Mouse (Mus musculus) c-Kit-positive CD71-negative TER-119-negative erythroid progenitor cells, embryonic 14.5 days (primary cell): ENCODE data around the gene Kcnip1.

Source experiments
- DNase-seq: peaks from one replicate; pipeline ENCODE4 v3.0.0-alpha.2; 2013; ENCODE audit warnings: low read depth

Kcnip1 gene

DNA sequence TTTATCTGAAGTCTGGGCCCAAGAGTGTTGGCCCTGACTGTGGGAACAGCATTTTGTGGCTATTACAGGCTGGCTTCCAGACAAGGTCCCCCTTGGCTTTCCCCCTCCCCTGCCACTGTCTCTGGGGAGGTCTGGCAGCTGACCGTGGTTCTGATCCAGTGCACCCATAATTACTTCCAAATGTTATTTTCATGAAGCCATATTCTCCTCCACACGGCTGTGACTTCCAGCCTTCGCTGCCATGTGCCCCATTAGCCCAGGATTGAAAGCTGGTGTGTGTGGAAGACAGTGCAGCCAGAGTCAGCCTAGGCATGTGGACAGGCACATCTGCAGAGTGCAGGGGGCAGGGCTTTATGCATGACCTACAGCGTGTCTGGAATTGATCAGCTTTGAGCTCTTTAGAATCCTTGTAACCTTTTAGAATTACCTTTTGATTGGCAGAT, 240.5 kb downstream of the Kcnip1 start:
- DNase-seq, result no peak

DNA sequence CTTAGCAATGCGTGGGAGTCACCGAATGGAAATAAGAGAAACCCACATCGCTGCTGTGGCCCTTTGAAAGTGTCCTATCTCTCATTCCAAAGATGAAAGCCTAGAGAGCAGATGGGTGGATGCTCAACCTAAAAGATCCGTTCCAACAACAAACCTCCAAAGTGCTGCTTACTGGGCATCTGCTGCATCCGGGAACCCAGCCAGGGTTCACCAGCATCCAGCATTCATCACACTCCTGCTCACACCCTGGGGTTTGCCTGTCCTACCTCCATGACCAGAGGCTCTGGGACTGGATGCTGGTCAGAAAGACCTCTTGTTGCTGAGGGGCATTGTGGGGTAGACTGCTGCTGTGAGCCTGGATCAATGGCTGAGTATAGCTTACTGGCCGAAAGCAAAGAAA, 241.4 kb downstream of the Kcnip1 start:
- no peak for DNase-seq

- DNase-seq, result no peak
These were observed 243.0 kb downstream of the Kcnip1 start for GRCm38 (mm10) chr11:33749979-33750378.

DNA sequence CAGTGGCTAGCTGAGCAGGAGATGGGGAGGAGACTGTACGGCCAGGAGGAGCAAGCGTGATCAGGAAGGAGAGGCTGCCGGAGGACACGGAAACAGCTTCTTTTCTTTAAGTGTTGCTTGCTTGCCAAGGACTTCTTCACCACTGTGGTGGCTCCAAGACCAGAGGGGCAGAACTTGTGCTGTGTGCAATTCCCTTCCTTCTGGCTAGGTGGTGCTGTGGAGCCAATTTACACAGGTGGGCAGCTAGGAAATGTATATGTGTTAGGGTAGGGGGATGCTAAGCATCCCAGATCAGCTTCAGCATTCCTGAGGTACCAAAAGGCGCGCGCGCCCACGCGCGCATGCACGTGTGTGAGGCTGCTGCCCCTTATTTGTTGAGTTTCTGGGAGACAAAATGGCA, 243.5 kb downstream of the Kcnip1 start:
- no peak for DNase-seq

DNA sequence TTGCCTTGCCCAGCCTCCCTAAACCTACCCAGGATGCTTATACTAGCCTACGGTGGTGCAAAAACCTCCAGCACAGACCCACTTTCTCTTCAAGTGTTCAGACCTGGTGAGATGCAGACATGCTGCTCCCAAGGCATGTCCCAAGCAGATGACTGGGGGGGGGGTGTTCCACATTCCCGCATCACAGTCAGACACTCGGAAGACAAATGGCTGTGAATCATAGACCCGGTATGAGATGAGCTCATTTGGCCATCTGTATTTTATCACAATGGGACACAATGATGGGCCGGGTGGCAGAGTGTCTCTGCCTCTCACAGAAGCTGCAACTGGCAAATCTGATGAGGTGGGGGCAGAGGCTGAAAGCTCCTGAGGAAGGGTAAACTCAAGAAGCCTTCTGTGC, 244.2 kb downstream of the Kcnip1 start:
- no peak for DNase-seq

- DNase-seq, result no peak
These were observed 245.5 kb downstream of the Kcnip1 start for GRCm38 (mm10) chr11:33747402-33747955.

- DNase-seq, result no peak
These were observed 246.6 kb downstream of the Kcnip1 start for GRCm38 (mm10) chr11:33746402-33746801.

DNA sequence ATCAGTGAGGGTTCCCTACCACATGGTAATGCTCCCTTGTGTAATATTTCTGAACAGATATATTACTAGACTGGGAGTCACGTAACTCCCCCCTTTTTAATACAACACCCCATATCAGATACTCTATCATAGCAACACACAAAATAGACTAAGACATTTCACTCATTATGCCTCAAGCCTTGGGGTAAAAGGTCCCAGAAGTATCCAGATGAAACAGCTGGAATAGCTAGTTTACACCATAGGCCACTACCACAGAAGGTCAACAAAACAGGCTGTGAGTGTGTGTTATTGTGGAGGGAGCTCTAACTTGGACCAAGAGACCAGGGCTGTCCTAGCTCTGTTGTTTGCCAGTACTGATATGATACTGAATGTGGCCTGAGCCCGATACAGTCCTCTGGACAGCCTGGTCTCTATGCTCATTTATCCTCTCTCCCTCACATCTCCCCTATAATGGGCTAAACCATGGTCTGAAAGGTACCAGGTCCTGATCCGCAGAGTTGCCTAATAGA, 247.1 kb downstream of the Kcnip1 start:
- DNase-seq, result no peak

DNA sequence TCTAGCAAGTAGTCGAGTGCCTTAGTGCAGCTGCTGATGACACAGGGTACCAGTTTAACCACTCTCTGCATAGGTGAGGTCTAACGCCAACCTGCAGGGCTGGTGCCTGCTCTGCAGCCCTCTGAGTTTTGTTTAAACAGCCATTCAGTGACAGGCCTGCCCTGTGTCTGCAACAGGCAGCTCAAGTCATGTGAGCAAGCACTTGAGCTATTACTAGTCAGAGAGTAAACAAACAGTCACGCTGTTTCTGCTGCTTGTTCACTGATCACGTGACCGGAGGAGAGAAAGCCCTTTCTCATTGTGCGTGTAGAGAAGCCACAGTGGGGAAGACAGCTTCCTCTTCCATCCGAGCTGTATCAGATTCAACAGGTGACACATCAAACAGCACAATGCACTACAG, 248.5 kb downstream of the Kcnip1 start:
- no peak for DNase-seq

DNA sequence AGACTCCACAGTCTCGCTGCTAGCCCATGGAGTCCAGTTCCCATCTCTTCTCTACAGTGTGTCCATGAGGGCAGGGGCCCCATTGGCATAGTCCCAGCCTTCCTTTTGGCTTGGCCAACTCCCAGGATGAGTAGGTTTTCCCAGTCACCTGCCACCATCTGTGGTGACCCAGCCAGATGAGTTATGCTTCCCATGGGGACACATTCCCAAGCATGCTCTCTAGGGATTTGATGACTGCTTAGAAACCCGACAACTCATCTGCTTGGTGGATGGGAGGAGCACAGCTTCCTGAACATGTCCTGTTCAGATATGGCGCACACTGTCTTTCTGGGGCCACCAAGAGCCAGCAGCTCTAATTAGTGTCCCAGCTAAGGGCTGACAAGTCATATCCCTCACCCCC, 252.8 kb downstream of the Kcnip1 start:
- no peak for DNase-seq

- no peak for DNase-seq
These were observed 256.5 kb downstream of the Kcnip1 start for GRCm38 (mm10) chr11:33736426-33736825.

GRCm38 (mm10) chr11:33733269-33733668, 259.7 kb downstream of the Kcnip1 start:
- peak; percentile 17 for DNase-seq

- no peak for DNase-seq
These were observed 260.6 kb downstream of the Kcnip1 start for GRCm38 (mm10) chr11:33732358-33732757.

- DNase-seq, result peak; percentile 20
These were observed 271.7 kb downstream of the Kcnip1 start for GRCm38 (mm10) chr11:33721297-33721696.

DNA sequence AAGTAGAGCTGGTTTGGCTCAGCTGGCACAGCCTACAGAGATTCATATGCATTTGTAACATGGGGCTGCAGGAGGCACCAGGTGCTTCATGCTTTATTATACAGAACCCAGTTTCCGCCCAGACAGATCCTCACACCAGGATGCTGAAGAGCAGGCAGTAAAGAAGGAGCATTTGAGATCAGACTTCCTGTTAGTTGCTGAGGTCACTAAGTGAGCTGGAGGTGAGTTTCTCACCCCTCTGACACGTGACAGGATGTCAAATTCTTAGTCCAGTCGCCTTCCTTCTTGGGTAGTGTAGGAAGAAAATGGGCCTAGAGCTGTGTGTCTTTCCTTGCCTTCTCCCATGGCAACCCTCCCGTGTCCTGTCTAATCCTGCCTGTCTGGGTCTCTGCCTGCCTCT, 286.2 kb downstream of the Kcnip1 start:
- DNase-seq, result no peak

DNA sequence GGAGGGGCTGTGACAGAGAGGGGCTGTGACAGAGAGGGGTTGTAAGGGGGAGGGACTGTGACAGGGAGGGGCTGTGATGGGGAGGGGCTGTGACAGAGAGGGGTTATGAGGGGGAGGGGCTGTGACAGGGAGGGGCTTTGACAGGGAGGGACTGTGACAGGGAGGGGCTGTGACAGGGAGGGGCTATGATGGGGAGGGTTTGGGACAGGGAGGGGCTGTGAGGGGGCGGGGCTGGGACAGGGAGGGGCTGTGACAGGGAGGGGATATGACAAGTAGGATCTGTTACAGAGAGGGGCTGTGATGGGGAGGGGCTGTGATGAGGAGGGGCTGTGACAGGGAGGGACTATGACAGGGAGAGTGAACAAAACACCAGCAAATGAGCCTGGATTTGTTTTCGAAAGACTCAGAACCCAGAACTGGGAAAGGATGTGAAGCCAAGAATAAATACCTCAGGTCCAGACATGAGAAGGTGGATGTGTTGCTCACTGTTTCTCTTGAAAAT, 290.9 kb downstream of the Kcnip1 start:
- DNase-seq, result no peak

DNA sequence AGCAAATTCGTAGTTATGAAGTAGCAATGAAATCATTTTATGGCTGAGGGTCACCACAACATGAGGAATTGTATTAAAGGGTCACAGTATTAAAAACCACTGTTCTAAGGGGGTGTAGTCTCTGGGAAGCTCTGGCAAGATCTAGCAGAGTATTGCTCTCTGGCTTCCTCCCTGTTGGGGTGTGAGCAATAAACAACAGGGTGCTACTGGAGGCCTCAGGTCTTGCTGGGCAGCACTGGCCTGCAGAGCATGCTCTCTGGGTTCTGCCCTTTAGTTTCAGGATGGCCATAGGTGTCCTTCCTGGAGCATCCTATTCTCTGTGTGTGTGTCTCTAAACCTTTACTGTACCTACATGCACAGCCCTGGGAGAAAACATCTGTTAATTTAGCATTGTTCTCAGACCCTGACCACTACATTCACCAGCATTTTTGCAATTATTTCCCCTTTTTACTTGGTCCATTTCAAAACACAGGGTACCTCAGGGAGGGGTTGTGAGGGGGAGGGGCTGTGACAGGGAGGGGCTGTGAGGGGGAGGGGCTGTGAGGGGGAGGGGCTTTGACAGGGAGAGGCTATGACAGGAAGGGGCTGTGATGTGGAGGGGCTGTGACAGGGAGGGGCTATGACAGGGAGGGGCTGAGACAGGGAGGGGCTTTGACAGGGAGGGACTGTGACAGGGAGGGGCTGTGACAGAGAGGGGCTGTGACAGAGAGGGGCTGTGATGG, 291.6 kb downstream of the Kcnip1 start:
- DNase-seq, result no peak

DNA sequence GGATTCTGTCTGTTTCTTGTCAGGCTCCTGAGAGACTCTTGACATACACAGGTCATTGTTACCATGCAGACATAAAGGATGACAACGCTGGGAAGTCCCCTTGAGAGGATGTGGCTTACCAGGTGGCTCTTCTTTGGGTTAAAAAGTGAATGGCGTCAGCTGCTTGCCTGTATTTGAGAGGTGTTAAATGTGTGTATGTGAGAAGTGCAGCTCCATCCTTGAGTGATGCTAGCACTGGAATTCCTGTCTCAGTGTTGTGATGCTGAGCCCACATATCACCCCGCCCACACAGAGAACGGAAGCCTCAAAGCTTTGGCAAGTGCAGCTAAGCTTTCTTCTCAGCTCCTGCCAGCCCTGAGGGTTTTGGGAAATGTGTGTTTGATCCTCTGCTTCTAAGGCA, 292.2 kb downstream of the Kcnip1 start:
- no peak for DNase-seq

GRCm38 (mm10) chr11:33690181-33690580, 302.8 kb downstream of the Kcnip1 start:
- no peak for DNase-seq

DNA sequence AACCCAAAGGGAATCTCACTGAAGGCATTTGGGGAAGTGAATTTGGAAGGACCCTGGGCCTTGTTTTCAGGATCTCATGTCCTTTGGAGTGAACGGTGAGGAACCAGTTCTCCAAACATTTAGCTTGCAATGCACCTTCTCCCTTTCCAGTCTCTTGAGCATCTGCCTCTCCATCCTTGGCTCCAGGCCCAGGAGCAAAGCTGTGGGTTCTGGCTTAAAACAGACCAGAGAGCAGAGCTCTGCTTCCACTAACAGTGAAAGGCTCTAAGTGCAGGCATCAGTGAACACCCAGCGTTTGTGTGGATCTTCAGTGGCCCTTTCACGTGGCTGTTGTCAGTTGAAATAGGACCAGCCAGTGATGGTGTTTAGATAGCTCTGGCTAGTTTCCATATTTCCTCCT, 307.0 kb downstream of the Kcnip1 start:
- no peak for DNase-seq

DNA sequence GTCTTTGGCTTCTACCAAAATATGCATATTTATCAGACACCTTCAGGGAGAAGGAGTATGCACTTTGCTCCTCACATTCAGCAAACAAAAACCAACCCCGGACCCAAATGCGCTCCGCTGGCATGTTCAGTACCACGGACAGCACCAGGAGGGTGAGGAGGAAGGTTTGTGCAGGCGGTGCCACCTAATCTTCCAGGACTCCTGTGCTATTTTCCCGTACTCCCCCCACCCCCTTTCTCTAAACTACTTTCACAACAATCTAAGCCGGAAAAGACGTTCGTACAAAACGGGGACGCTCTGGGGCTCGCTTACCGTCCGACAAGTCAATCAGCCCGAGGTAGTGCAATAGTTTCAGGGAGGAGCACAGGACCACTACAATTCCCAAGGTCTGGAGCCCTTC, 312.8 kb downstream of the Kcnip1 start:
- DNase-seq, result peak; percentile 44

DNA sequence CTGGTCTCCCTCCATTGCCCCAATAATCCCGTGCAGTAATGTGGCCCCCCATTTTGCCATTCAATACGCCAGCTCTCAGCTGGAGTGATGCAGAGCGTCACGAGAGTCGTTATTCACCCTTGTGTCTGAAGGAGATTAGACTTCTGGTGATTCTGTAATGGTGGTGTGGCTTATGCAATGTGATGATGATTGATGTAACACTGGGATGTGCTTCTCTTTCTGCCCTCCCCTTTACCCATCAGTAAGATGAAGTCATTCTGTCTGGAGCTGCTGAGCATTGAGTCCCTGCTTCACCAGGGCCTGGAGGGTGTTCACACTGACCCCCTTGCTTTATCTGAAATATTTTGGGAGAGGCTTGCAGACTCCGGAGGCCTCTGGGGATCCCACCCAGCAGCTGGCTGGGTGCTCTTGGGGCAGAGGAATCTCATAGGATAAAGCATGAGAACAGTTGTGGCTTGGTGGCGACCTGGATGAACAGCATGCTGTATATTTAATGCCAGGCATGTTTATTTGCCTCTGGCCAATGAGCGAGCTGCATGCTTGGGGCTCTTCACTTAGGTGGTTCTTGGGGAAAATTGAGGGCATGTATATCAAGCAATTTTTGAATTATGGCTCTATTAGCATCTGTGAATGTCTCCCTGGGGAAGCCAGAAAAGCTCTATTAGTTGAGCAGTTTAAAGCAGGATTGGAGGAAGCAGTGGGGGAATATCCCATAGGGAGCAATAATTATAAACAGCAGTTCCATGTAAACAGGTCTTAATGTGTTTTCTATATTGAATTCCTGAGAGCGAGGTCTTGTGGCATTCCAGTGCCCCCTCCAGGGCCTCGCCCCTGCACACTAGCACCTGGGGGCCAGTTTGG, 322.6 kb downstream of the Kcnip1 start:
- DNase-seq, result no peak

DNA sequence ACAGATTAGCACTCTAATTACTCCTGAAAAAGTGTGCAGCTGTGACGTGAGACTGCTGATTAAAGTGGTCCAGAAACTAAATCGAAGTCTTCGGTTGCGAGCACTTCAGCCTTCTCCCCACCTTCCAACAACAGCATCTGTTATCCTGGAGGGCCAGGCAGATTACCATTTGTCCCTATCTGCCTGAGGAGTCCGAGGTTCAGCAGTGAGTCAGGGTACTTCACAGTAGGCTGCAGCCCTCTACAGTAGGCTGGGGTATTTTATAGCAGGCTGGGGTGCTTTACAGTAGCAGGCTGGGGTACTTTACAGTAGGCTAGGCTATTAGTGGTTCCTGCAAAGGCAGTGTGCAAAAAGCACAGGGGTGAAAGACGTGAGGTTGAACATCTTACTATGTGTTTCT, 324.6 kb downstream of the Kcnip1 start:
- no peak for DNase-seq
